Mouse (Mus musculus) cerebellum, adult (tissue): ENCODE measurements around the gene Slc39a13.

ENCODE experiments used
- ATAC-seq: cut with Nextera tagmentation; 2 replicates; pipeline ENCODE4 v1.9.2; 2017; ENCODE audit warnings: mild to moderate bottlenecking, moderate library complexity, mixed read lengths; ENCODE audit not compliant: insufficient number of reproducible peaks, low FRiP score, low TSS enrichment

Gene Slc39a13

GRCm38 (mm10) chr2:91090827-91091226 lies 20.6 kb upstream of the Slc39a13 start:
- no peak for ATAC-seq

GRCm38 (mm10) chr2:91090208-91090607 lies 20.0 kb upstream of the Slc39a13 start:
- no peak for ATAC-seq

- no peak for ATAC-seq
Measured at GRCm38 (mm10) chr2:91088987-91089386, 18.8 kb upstream of the Slc39a13 start.

- no peak for ATAC-seq
Measured at GRCm38 (mm10) chr2:91087453-91087852, 17.2 kb upstream of the Slc39a13 start.

- ATAC-seq: no peak
Measured at GRCm38 (mm10) chr2:91086392-91087237, 16.4 kb upstream of the Slc39a13 start.

GRCm38 (mm10) chr2:91085494-91086391 lies 15.5 kb upstream of the Slc39a13 start:
- no peak for ATAC-seq

- ATAC-seq: no peak
Measured at GRCm38 (mm10) chr2:91084179-91084820, 14.1 kb upstream of the Slc39a13 start.

GRCm38 (mm10) chr2:91083366-91083940 lies 13.2 kb upstream of the Slc39a13 start:
- no peak for ATAC-seq

GRCm38 (mm10) chr2:91082844-91083243 lies 12.6 kb upstream of the Slc39a13 start:
- ATAC-seq: no peak

- ATAC-seq: no peak
Measured at GRCm38 (mm10) chr2:91081775-91082695, 11.8 kb upstream of the Slc39a13 start, which contains the start of gene Spi1. Spi1 (plus strand) TSS chr2:91082390.

GRCm38 (mm10) chr2:91080784-91081513 lies 10.7 kb upstream of the Slc39a13 start:
- ATAC-seq: no peak

- ATAC-seq: no peak
Measured at GRCm38 (mm10) chr2:91079026-91079384, 8.8 kb upstream of the Slc39a13 start.

GRCm38 (mm10) chr2:91078314-91079025 lies 8.3 kb upstream of the Slc39a13 start:
- no peak for ATAC-seq

GRCm38 (mm10) chr2:91077957-91078313 lies 7.7 kb upstream of the Slc39a13 start:
- no peak for ATAC-seq

GRCm38 (mm10) chr2:91072092-91072491 lies 1.9 kb upstream of the Slc39a13 start:
- no peak for ATAC-seq

GRCm38 (mm10) chr2:91071059-91071458 lies 842 bp upstream of the Slc39a13 start:
- no peak for ATAC-seq

GRCm38 (mm10) chr2:91069306-91070000 lies 764 bp downstream of the Slc39a13 start:
- no peak for ATAC-seq

GRCm38 (mm10) chr2:91068872-91069165 lies 1.4 kb downstream of the Slc39a13 start:
- no peak for ATAC-seq
